Mouse (Mus musculus): ENCODE measurements around the gene Catsper2.
"Not testable (repeated sequence)": the region's sequence is repeated elsewhere in the genome, so short reads cannot be mapped to it uniquely, and the experiment has no call there.

Catsper2 gene

GRCm38 (mm10) chr2:121434854-121435253 lies 21.3 kb upstream of the Catsper2 start:
- no peak for DNase-seq (ENCODE audit: low spot score)

GRCm38 (mm10) chr2:121425890-121426289 lies 12.3 kb upstream of the Catsper2 start:
- no peak for DNase-seq (ENCODE audit: low spot score)

DNA sequence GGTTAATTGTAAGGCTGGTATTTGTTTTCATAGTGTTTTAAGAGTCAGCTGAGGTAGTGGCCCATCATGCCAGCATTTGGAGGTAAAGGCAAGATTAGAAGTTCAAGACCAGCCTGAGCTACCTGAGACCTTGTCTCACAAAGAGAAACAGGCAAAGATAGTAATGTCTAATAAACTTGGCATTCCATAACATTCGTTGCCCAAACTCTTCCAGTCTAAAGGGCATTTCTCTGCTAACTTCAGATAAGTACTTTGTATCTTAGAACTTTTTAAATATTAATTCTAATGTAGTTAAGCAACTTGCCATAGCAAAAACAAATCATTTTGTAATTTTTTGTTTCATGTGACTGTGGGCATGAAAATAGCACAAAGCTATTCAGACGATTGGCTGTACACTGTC lies 9.6 kb upstream of the Catsper2 start:
- no peak for DNase-seq (ENCODE audit: low spot score)

GRCm38 (mm10) chr2:121418476-121418875 lies 4.9 kb upstream of the Catsper2 start:
- DNase-seq (ENCODE audit: low spot score) = no peak

DNA sequence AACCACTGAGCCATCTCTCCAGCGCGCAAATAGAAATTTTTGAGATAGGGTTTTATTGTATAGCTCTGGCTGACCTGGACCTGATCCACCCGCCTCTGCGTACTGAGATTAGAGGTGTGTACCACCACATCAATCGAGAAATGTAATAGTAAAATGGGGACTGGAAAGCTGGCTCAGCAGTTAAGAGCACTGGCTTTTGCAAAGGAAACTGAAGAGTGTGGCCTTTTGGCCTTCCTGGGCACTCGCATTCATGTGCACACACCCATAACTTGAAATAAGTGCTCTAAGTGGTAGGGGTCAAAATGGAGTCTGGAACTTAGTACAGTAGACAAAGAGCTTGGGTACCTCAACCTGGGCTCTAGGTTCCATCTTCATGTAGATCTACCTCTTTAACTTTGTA lies 2.8 kb upstream of the Catsper2 start:
- DNase-seq (ENCODE audit: low spot score) = no peak

DNA sequence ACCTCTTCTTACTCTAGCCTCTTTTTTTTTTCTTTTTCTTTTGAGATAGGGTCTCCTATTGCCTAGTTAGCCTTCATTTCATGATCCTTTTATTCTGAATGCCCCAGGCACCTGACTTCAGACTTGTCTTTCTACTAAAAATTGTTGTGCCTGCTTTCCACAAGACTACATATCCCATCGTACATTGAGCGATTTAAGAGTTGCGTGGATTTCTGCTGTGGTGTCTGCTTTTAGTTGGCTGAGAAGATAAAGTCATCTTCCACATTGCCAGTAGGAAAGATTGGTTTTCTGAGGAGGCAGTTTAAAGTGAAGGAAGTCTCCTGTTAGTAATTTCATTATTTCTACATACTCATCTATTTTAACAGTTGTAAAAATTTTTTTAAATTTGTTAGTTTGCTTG lies 2.0 kb upstream of the Catsper2 start:
- no peak for DNase-seq (ENCODE audit: low spot score)

- DNase-seq (ENCODE audit: low spot score) = no peak
Observed at GRCm38 (mm10) chr2:121415103-121415502, 1.5 kb upstream of the Catsper2 start.

- no peak for DNase-seq (ENCODE audit: low spot score)
Observed at GRCm38 (mm10) chr2:121414139-121414685, 620 bp upstream of the Catsper2 start.

- peak; percentile 14 for DNase-seq (ENCODE audit: low spot score)
Observed at GRCm38 (mm10) chr2:121412843-121413386, 677 bp downstream of the Catsper2 start.

- peak; percentile 20 for DNase-seq (ENCODE audit: low spot score)
Observed at GRCm38 (mm10) chr2:121408160-121408559, 5.4 kb downstream of the Catsper2 start.

DNA sequence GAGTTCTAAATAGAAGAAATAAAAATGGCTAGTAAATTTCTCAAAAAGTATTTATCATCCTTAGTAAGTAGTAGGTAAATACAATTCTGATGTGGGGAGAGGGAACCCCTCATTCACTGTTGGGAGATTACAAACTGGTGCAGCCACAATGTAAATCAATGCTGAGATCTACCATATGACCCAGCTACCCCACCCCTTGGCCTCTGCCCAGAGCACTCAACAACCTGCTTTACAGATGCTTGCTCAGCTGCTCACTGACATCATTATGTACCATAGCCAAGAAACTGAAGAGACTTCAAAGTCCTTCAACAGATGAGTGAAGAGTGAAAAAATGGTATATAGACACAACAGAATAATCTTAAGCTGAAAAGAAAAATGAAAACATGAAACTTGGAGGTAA lies 10.3 kb downstream of the Catsper2 start:
- DNase-seq (ENCODE audit: low spot score) = no peak

DNA sequence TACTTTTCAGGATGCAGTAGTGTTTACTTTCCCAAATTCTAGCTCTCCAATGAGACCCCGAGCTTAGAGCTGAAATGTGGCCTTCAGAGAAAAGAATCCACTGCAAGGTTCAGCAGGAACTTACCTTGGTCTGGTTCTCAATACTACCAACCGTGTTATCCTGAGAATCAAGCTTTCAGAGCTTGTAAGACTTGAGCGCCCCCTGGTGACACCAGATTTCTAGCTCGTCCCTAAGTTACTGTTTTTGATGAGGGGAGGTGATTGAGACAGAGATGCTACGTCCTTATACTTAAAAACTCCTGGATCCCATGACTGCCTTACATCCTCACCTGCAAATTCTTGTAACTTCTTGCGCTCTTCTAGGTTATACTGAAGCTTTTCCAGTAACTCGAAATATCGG lies 17.0 kb downstream of the Catsper2 start:
- peak; percentile 81 for DNase-seq (ENCODE audit: low spot score)

GRCm38 (mm10) chr2:121386961-121387575 lies 26.5 kb downstream of the Catsper2 start, which contains the start of gene Strc:
Gene Strc, minus strand, starts transcription at chr2:121387168.
- not testable (repeated sequence) for DNase-seq (ENCODE audit: low spot score)

DNA sequence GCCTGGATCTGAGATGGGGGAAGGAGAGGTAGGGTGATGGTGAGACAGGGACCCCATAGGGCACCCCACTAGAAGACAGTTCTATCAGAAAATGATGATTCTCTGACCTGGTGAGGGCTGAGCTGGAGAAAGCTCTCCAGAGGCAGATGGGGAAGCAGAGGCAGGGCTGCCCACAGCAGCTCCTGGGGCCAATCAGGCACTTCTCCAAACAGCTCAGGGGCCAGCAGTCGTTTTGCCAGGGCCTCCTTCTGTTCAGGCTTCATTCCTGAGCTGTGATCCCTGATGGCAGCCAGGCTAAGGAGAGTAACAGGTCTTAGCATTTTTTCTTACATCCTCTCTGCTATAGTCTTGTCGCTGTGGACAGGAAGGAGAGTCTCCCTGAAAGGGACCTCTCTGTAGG lies 38.8 kb downstream of the Catsper2 start:
- DNase-seq (ENCODE audit: low spot score) = no peak

- DNase-seq (ENCODE audit: low spot score) = no peak
Observed at GRCm38 (mm10) chr2:121372266-121372665, 41.3 kb downstream of the Catsper2 start.

- no peak for DNase-seq (ENCODE audit: low spot score)
Observed at GRCm38 (mm10) chr2:121370921-121371320, 42.7 kb downstream of the Catsper2 start.

DNA sequence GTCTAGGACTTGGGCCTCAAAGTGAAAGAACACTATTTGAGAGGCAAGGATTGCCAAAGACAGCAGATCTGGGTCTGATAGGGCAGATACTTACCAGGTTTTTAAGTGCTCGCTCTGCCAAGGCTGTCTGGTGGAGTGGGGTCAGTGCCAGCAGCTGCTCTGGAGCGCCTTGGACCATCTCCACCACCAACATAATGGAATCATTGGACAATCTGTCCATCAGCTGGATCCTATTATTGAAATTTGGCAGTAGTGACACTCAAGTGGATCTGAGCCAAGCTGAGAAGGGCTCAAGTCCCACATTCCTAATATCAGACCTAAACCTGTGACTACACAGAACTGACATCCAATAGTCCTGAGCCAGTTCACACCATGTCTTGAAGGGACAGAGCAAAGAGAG lies 44.8 kb downstream of the Catsper2 start:
- no peak for DNase-seq (ENCODE audit: low spot score)

DNA sequence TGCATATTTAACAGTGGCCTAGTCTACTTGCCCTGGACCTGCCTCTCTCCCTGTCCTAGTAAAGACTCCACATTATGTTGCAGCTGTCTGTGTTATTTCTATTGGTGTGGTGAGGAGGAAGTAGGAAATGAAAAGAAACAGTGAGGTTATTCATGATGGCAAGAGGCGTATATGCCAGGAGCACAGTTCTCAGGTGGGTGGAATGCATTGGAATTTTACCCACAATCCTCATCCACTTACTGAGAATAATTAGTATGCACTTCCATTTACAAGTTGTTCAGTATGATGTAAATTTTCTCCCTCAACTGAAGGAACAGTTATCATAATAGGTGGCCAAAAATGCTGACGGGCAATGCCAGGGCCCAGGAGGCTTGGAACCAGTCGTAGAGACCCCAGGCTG lies 49.9 kb downstream of the Catsper2 start:
- no peak for DNase-seq (ENCODE audit: low spot score)

- DNase-seq (ENCODE audit: low spot score) = no peak
Observed at GRCm38 (mm10) chr2:121359461-121359860, 54.1 kb downstream of the Catsper2 start.

- peak; percentile 63 for DNase-seq (ENCODE audit: low spot score)
Observed at GRCm38 (mm10) chr2:121358381-121358780, 55.2 kb downstream of the Catsper2 start.

DNA sequence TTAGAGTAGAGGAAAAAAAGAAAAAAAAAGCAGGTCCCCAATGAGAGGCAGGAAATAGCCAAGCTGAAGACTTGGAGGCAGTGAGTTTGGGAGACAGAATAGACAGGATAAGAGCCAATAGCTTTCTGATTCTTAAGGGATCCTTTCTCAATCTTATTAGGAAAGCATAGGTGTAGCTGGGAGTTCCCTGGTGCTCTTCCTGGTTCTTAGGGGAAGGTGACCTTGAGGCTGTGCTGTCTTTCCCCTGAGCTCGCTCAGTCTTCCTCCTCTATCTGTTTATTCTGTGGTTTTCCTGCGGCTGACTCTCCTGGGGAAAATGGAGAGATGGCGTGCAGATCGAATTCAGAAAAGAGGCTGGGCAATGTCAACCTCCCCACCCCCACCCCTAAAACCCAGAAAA lies 55.6 kb downstream of the Catsper2 start:
- no peak for DNase-seq (ENCODE audit: low spot score)

- no peak for DNase-seq (ENCODE audit: low spot score)
Observed at GRCm38 (mm10) chr2:121357494-121357893, 56.1 kb downstream of the Catsper2 start, which contains the start of gene Ckmt1. Gene Ckmt1, plus strand, starts transcription at chr2:121357714.

DNA sequence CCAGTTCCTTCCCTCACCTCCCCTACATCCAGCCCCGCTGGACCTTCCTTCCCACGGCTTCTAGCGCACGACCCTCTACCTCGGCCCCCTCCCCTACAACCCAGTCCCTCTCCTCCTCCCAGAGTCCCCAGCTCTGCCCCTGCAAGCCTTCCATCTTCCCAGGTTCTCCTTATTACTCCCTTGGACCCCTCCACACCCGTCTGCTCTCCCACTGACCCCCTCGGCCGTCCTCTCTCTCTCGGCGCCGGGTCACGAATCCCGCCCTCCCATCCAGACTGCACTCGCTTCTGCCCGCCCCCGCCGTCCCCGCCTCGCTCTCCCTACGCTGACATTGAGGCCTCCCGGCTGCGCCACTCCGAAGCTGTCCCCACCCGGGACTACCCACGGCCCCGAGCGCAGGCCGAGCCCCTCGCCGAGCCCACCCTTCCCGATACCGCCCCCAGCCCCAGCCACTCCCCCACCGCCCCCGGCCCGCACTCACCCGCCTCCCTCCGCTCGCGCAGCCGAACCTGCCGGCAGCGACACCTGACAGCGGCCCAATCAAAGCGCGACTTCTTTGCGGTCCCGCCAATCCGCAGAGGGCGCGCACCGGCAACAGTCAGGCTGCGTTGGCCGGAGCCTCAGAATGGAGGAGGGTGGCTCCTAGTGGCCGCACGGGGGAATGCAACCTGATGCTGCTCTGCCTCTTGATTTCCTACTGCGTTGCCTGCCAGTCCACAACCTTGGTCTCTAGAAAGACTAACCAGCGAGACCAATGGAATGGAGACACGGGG lies 58.6 kb downstream of the Catsper2 start, which contains the start of gene Ppip5k1:
Ppip5k1 (minus strand) TSS at position 577 of the 773 bp plus-strand sequence.
- DNase-seq (ENCODE audit: low spot score) = peak; percentile 89
